Mouse (Mus musculus) hindbrain, embryonic 15.5 days (tissue): ENCODE data around the gene Rundc3a. TPM values are rescaled to one million over a fixed set of nuclear protein-coding genes. Genes with fewer than 3 reads are reported as not detected.
"Not testable (repeated sequence)": the region's sequence is repeated elsewhere in the genome, so short reads cannot be mapped to it uniquely, and the experiment has no call there.

ENCODE experiments used
- ATAC-seq: fragments of 200-750 bp; cut with Nextera tagmentation; 2 replicates; pipeline ENCODE4 v1.8.0; 2017; ENCODE audit warnings: low read depth, moderate number of reproducible peaks, moderate TSS enrichment; ENCODE audit not compliant: low FRiP score
- H3K27ac ChIP-seq: fragments of 300-500 bp; sonication (generic); replicated peaks from 2 replicates; pipeline ENCODE4 v1.5.1; 2015; ENCODE audit warnings: mild to moderate bottlenecking, inconsistent platforms
- H3K27me3 ChIP-seq: fragments of 300-500 bp; sonication (generic); 2 replicates; pipeline ENCODE4 v1.6.1; 2015; ENCODE audit warnings: control low read depth, inconsistent platforms
- H3K36me3 ChIP-seq: fragments of 300-500 bp; sonication (generic); 2 replicates; pipeline ENCODE4 v1.6.1; 2015; ENCODE audit warnings: control low read depth, inconsistent platforms
- H3K4me1 ChIP-seq: fragments of 300-500 bp; sonication (generic); replicated peaks from 2 replicates; pipeline ENCODE4 v1.6.1; 2015; ENCODE audit warnings: control low read depth, inconsistent platforms
- H3K4me2 ChIP-seq: fragments of 300-500 bp; sonication (generic); 2 replicates; pipeline ENCODE4 v1.6.1; 2015; ENCODE audit warnings: moderate library complexity, mild to moderate bottlenecking, inconsistent platforms
- H3K4me3 ChIP-seq: fragments of 300-500 bp; sonication (generic); 2 replicates; pipeline ENCODE4 v1.5.1; 2015; ENCODE audit warnings: mild to moderate bottlenecking, inconsistent platforms
- H3K9ac ChIP-seq: fragments of 300-500 bp; sonication (generic); 2 replicates; pipeline ENCODE4 v1.6.1; 2015; ENCODE audit warnings: inconsistent platforms
- H3K9me3 ChIP-seq: fragments of 300-500 bp; sonication (generic); 2 replicates; pipeline ENCODE4 v1.6.1; 2016; ENCODE audit warnings: control low read depth, inconsistent platforms
- WGBS: fragments of 180-500 bp; shearing (Covaris S2); methylation state at CpG from one replicate; pipeline ENCODE4 v1.1.7; 2015; 5-methylcytosine and 5-hydroxymethylcytosine counted together
- polyA plus RNA-seq: library from polyadenylated mRNA; unstranded; fragments of >200 nt; fragmentation: Nextera tagmentation; extraction: Ambion mirVana; gene quantifications from 2 replicates; pipeline ENCODE4 v1.2.1, GENCODE M21; 2015

Rundc3a gene
- polyA plus RNA-seq, 1 experiment from 2014 or later: 149 TPM

DNA sequence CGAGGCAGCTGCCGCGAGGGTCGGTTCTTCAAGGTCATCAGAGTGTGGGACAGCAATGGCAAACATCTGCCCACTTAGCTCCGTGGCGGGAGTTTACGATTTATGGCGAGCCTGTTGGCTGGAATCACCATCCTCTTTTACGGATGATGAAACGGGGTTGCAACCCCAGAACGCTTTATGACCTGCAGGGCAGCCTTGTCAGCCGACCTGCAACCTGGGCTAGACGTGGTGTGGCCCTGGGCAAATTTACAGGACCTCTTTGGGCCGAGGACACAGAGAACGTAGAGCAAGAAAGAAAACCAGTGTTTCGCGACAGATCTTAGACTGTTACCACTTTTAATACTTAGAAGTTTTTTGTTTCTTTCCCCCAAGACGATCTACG lies 14.6 kb downstream of the Rundc3a start, which contains the start of gene Slc25a39:
TSS of gene Slc25a39 (minus strand) at position 113 of the 382 bp plus-strand sequence.
- H3K9ac ChIP-seq: peak within 1 kb of the TSS; percentile 72
- H3K4me2 ChIP-seq: peak within 1 kb of the TSS; percentile 82
- peak within 1 kb of the TSS; percentile 66 for H3K4me3 ChIP-seq
- H3K9me3 ChIP-seq: no peaks in the 10 kb centered on the region
- peaks cover 13% of the 10 kb centered on the region for H3K36me3 ChIP-seq
- no peaks in the 10 kb centered on the region for H3K27me3 ChIP-seq
- H3K4me1 ChIP-seq: peaks cover 38% of the 10 kb centered on the region
- ATAC-seq: no peak
- under 1% methylated on average over 19 of the region's 19 CpGs for WGBS
- H3K27ac ChIP-seq: peak within 1 kb of the TSS; percentile 85

DNA sequence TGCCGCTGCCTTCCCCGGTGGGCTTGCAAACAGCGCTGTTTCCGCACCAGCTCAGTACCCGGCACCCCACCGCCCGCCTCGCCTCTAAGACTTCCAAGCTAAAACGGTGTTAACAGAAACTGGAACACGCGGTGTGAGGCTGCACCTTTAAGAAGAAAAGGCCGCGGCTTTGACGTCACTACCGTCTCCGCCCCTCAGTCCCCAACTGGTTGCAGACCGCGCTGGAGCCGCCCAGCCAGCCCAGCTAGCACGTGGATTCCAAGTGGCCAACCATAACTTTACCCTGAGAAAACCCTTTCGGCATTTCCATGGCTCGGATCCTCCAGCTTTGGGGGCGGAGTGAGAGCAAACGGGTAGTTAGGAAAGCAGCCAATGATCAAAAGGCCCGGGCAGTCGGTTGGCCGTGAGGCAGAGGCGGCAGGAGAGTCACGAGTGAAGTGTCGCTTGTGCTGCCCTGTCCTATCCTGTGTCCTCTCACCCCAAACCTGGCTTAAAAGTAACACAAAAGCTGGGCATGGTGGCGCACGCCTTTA lies 15.2 kb downstream of the Rundc3a start:
- under 1% methylated on average over 32 of the region's 32 CpGs for WGBS
- Histone ChIP-seq H3K27ac (peak overlapping the region; percentile 85), H3K27me3 (no peaks in the 10 kb centered on the region), H3K4me1 (peaks cover 38% of the 10 kb centered on the region), H3K4me2 (peak overlapping the region; percentile 82), H3K9me3 (no peaks in the 10 kb centered on the region), H3K9ac (no peak overlapping the region), H3K36me3 (peaks cover 7% of the 10 kb centered on the region), H3K4me3 (peak overlapping the region; percentile 66)
- ATAC-seq: peak; percentile 94

DNA sequence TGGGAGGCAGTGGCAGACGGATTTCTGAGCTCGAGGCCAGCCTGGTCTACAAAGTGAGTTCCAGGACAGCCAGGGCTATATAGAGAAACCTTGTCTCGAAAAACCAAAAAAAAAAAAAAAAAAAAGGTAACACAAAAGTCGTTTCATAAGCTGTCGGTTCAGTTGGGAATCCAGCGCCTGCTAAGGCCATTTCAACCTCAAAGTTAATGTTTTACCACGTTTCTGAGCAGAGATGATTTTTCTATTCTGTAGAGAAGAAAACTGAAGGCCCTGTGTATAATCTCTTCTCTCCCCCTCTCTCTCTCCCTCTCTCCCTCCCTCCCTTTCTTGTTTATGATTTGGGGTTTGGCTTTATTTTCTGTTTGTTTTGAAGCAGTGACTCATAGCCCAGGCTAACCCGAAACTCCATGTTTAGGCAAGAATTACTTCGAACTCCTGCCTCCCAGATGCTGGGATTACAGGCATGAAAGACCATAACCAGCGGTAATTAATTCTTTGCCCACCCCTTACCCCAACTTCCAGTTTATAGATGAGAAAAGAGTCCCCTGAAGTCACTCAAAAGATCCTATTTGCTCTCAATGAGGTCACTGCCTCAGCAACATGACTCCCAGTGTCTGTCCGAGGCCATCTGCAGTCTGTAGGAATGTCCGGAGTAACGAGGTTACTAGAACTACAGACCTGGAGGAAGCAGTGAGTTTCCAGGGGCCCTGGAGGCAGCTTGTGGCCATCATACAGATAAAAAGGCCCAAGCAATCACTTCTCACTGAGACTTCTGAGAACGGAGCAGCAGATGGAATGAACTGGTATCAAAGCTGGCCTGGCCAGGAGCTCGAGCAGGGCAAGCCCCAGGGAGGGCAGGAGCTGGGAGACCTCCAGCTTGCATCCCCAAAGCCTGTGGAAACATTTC lies 15.9 kb downstream of the Rundc3a start:
- no peak for ATAC-seq
- Histone ChIP-seq H3K9ac (no peak overlapping the region), H3K4me2 (peak overlapping the region; percentile 82), H3K9me3 (no peaks in the 10 kb centered on the region), H3K4me1 (peaks cover 38% of the 10 kb centered on the region), H3K36me3 (peaks cover 2% of the 10 kb centered on the region; the same call in 1 of the 2 replicates), H3K4me3 (peak overlapping the region; percentile 66), H3K27me3 (no peaks in the 10 kb centered on the region), H3K27ac (peak overlapping the region; percentile 85)
- WGBS: 46% methylated on average over 15 of the region's 15 CpGs

DNA sequence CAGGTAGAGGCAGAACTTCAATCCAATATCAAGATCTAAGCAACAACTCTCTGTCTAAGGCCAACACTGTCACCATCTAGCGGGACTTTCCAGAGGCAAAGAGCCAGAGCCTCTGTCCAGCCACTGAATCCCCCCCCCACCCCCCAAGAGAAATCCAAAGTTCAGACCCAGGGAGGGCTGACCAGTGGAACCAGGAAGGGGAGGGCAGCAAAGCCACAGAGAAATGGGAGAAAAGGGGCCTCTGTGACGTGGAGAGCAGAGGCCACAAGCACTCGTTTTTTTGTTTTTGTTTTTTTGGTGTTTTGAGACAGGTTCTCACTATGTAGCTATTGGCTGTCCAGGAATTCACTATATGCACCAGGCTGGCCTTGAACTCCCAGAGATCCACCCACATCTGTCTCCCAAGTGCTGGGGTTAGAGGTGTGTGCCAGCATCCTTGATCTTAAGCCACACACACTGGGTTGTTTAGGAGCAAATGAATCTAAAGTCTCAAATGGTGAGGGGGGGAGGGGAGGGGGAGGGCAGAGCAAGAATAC lies 16.7 kb downstream of the Rundc3a start:
- Histone ChIP-seq H3K27ac (no peak overlapping the region), H3K4me3 (no peak overlapping the region), H3K9me3 (no peaks in the 10 kb centered on the region), H3K27me3 (no peaks in the 10 kb centered on the region), H3K4me2 (no peak overlapping the region), H3K4me1 (peaks cover 31% of the 10 kb centered on the region), H3K9ac (no peak overlapping the region), H3K36me3 (no peaks in the 10 kb centered on the region)
- no peak for ATAC-seq
- WGBS: 78% methylated on average over 3 of the region's 3 CpGs

DNA sequence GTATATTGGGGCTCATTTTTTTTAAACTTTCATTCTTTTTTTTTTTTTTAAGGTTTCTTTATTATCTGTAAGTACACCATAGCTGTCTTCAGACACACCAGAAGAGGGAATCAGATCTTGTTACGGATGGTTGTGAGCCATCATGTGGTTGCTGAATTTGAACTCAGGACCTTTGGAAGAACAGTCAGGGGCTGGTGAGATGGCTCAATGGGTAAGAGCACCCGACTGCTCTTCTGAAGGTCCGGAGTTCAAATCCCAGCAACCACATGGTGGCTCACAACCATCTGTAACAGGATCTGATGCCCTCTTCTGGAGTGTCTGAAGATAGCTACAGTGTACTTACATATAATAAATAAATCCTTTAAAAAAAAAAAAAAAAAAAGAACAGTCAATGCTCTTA lies 17.1 kb downstream of the Rundc3a start:
- H3K27ac ChIP-seq, H3K9ac ChIP-seq, H3K4me3 ChIP-seq, H3K4me2 ChIP-seq, H3K9me3 ChIP-seq, H3K27me3 ChIP-seq, ATAC-seq, H3K36me3 ChIP-seq: not testable (repeated sequence)
- peaks cover 27% of the 10 kb centered on the region for H3K4me1 ChIP-seq
- 93% methylated on average over 3 of the region's 3 CpGs for WGBS

DNA sequence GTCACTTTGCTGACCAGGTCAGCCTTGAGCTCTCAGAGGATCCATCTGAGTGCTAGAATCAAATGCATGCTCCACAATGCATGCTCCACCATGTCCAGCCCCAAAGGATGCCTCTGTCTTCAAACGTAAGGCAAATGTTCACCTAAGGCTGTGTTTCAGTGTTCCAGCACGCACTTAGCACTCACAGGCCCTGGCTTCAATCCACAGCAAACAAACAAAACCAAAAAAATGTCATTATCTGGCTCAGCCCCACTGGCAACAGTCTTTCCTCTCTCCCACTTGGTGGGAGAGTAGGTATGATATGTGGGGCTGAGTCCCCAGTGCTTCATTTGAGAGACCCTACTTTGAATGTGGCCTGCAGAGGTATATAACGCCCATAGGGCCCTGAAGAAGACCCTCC lies 17.9 kb downstream of the Rundc3a start:
- Histone ChIP-seq H3K9ac (no peak overlapping the region), H3K36me3 (no peaks in the 10 kb centered on the region), H3K4me2 (no peak overlapping the region), H3K4me3 (no peak overlapping the region), H3K27ac (no peak overlapping the region), H3K27me3 (no peaks in the 10 kb centered on the region), H3K4me1 (peaks cover 20% of the 10 kb centered on the region), H3K9me3 (no peaks in the 10 kb centered on the region)
- ATAC-seq: no peak
- 71% methylated on average over 3 of the region's 3 CpGs for WGBS

DNA sequence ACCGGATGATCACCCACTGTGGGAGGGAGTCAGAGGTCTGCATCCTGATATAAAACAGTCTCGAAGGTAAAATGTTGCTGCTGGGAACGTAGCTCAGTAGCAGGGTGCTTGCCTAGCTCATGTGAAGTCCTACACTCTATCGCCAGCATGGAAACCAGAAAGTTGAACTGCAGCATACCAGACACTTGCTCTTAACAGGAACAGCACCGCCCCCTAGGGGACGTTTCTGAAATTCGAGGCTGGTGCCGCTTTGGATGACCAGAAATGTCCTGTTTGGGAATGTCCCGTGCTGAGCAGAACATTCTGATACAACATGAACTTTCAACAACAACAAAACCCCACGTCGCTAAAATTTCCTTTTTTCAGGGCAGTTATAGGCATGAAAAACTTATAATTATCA lies 18.5 kb downstream of the Rundc3a start:
- H3K4me3 ChIP-seq: no peak overlapping the region
- no peak overlapping the region for H3K27ac ChIP-seq
- no peak for ATAC-seq
- peaks cover 13% of the 10 kb centered on the region for H3K4me1 ChIP-seq
- no peaks in the 10 kb centered on the region for H3K9me3 ChIP-seq
- H3K27me3 ChIP-seq: no peaks in the 10 kb centered on the region
- no peak overlapping the region for H3K4me2 ChIP-seq
- 6% methylated on average over 11 of the region's 11 CpGs for WGBS
- H3K9ac ChIP-seq: no peak overlapping the region
- H3K36me3 ChIP-seq: no peaks in the 10 kb centered on the region

DNA sequence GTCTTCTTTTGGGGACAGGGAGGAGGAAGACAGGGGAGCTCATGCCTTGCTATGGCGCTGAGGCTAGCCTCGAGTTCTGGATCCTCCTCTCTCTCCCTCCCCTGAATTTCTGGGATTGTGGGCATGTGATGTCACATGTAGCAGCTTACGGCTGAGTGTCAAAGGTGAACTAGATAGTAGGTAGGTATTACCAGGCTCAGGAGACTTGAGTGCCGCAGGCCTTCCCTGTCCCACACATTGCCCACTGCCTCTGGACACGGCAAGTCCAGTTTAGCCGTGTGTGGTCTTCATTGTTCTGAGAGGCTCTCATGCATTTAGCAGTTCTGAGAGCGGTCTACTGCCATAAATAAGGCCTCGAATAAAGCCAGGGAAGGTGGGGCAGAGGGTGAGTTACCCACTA lies 19.9 kb downstream of the Rundc3a start:
- no peak overlapping the region for H3K9ac ChIP-seq
- no peaks in the 10 kb centered on the region for H3K36me3 ChIP-seq
- H3K27ac ChIP-seq: no peak overlapping the region
- 79% methylated on average over 8 of the region's 8 CpGs for WGBS
- no peaks in the 10 kb centered on the region for H3K27me3 ChIP-seq
- peaks cover 7% of the 10 kb centered on the region for H3K4me1 ChIP-seq
- no peaks in the 10 kb centered on the region for H3K9me3 ChIP-seq
- no peak overlapping the region for H3K4me3 ChIP-seq
- H3K4me2 ChIP-seq: no peak overlapping the region
- no peak for ATAC-seq

DNA sequence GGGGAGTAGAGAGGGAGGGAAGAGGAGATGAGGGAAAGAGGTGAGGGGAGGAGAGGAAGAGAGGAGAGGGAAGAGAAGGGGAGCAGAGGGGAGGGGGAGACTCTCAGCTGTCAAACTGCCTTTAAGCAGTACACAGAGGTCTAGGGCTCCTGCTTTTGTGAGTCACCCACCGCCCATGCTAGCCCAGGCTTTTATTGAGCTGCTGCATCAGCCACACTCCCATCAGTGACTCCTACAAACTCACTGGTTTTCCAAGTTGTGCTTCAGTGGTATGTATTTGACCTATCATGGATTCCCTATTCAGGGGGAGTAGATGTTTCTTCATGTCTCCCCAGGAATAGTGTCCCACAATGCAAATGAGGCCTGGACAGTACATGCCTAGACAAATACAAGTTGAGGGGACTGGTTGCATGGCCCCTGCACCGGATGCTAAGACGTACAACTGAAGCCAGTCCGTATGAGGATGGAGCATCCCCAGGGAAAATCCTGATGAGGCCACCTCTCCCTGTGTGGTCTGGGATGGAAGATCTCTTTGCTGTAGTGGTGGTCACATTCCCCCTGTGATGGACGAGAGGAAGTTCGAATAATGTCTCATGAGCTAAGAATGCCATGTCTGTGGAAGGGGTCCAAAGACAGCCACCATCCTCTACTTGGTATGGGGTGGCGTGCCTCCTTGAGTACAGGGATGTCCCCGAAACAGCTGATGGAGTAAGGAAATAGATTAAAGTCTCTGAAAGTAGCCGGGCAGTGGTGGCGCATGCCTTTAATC lies 22.0 kb downstream of the Rundc3a start:
- no peaks in the 10 kb centered on the region for H3K27me3 ChIP-seq
- no peak overlapping the region for H3K4me3 ChIP-seq
- H3K27ac ChIP-seq: no peak overlapping the region
- H3K4me2 ChIP-seq: no peak overlapping the region
- H3K9me3 ChIP-seq: no peaks in the 10 kb centered on the region
- H3K4me1 ChIP-seq: no peaks in the 10 kb centered on the region
- no peak overlapping the region for H3K9ac ChIP-seq
- ATAC-seq: no peak
- no peaks in the 10 kb centered on the region for H3K36me3 ChIP-seq
- 72% methylated on average over 10 of the region's 10 CpGs for WGBS

DNA sequence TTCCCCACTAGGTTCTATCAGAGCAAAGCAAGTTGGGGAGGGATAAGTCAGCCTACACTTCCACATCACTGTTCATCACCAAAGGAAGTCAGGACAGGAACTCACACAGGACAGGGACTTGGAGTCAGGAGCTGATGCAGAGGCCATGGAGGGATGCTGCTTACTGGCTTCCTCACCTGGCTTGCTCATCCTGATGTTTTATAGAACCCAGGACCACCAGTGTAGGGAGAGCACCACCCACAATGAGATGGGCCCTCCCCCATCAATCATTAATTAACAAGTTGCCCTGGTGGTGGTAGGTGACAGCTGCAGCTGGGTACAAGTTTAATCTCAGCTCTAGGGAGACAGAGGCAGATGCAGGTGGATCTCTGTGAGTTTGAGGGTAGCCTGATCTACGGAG lies 24.0 kb downstream of the Rundc3a start:
- Histone ChIP-seq H3K9ac (no peak overlapping the region), H3K4me2 (no peak overlapping the region), H3K4me1 (no peaks in the 10 kb centered on the region), H3K27me3 (no peaks in the 10 kb centered on the region), H3K27ac (no peak overlapping the region), H3K9me3 (no peaks in the 10 kb centered on the region), H3K36me3 (no peaks in the 10 kb centered on the region), H3K4me3 (no peak overlapping the region)
- ATAC-seq: no peak
- 79% methylated on average over 1 of the region's 1 CpGs for WGBS

DNA sequence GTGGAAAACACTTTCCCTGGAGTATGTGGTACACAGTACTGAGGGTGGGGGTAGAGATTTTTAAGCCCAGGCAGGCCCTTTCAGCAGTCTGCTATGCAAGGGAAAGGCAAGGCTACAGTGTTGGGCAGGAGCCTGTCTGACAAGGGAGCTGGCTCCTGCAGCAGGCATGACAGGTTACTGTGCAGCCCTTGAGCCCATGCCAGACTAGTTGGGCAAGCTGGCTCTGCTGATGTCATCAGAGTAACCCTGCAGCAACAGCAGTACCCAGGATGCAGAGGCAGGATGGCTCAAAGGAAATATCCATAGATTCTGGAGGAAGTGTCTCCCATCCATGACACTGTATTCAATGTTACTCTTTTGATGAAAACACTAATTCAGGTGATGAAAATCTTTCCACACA lies 25.7 kb downstream of the Rundc3a start:
- Histone ChIP-seq H3K27me3 (no peaks in the 10 kb centered on the region), H3K9ac (no peak overlapping the region), H3K4me2 (no peak overlapping the region), H3K27ac (no peak overlapping the region), H3K36me3 (no peaks in the 10 kb centered on the region), H3K4me1 (no peaks in the 10 kb centered on the region), H3K9me3 (no peaks in the 10 kb centered on the region), H3K4me3 (no peak overlapping the region)
- ATAC-seq: no peak

DNA sequence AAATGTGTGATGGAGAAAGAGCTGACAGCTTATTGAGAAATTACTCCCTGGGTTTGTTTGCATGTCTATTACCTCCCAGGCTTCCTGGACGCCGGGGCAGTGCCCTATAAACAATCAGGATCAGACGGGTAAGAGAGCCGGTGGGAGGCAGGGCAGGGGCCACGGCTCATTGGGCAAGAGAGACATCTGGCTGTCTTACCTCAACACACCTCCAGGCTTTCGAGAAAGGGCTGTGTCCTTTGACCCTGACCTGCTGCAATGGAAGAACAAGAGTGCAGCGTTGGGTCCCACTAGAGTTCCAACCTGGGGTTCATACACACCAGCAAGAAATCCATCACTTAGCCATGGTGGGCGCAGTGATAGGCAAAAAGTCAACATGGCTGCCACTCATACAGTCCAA lies 28.4 kb downstream of the Rundc3a start:
- Histone ChIP-seq H3K4me2 (no peak overlapping the region), H3K9me3 (no peaks in the 10 kb centered on the region), H3K36me3 (no peaks in the 10 kb centered on the region), H3K27me3 (no peaks in the 10 kb centered on the region), H3K4me3 (no peak overlapping the region), H3K4me1 (no peaks in the 10 kb centered on the region), H3K9ac (no peak overlapping the region), H3K27ac (no peak overlapping the region)
- ATAC-seq: no peak
- WGBS: 69% methylated on average over 8 of the region's 8 CpGs
